Mouse (Mus musculus) retina, adult 2 months (tissue): ENCODE data around the gene Skida1.

Experiments used
- DNase-seq: peaks from one replicate; pipeline ENCODE4 v3.0.0-alpha.2; 2012; ENCODE audit warnings: low read depth, low spot score

Skida1 gene

GRCm38 (mm10) chr2:18040347-18041160 lies 8.3 kb downstream of the Skida1 start:
- DNase-seq, result no peak

GRCm38 (mm10) chr2:18039566-18040290 lies 9.1 kb downstream of the Skida1 start:
- DNase-seq, result no peak

GRCm38 (mm10) chr2:18038895-18039371 lies 9.9 kb downstream of the Skida1 start:
- no peak for DNase-seq

GRCm38 (mm10) chr2:18038141-18038752 lies 10.6 kb downstream of the Skida1 start:
- no peak for DNase-seq

GRCm38 (mm10) chr2:18037491-18037890 lies 11.4 kb downstream of the Skida1 start, which contains the start of gene A930004D18Rik:
Gene A930004D18Rik, minus strand, starts transcription at chr2:18037737.
- DNase-seq, result peak; percentile 76

- DNase-seq, result no peak
Measured at GRCm38 (mm10) chr2:18034371-18035250, 14.2 kb downstream of the Skida1 start.

- DNase-seq, result no peak
Measured at GRCm38 (mm10) chr2:18033166-18034108, 15.4 kb downstream of the Skida1 start.

- no peak for DNase-seq
Measured at GRCm38 (mm10) chr2:18032538-18032895, 16.3 kb downstream of the Skida1 start.

GRCm38 (mm10) chr2:18031831-18032537 lies 16.9 kb downstream of the Skida1 start:
- no peak for DNase-seq

GRCm38 (mm10) chr2:18031271-18031821 lies 17.5 kb downstream of the Skida1 start:
- no peak for DNase-seq

GRCm38 (mm10) chr2:18030581-18030980 lies 18.3 kb downstream of the Skida1 start:
- DNase-seq, result no peak

GRCm38 (mm10) chr2:18029656-18030055 lies 19.2 kb downstream of the Skida1 start:
- DNase-seq, result no peak

- DNase-seq, result no peak
Measured at GRCm38 (mm10) chr2:18028140-18029021, 20.5 kb downstream of the Skida1 start.

- DNase-seq, result peak; percentile 85
Measured at GRCm38 (mm10) chr2:18027448-18028139, 21.3 kb downstream of the Skida1 start.

GRCm38 (mm10) chr2:18026116-18026947 lies 22.5 kb downstream of the Skida1 start:
- DNase-seq, result no peak

GRCm38 (mm10) chr2:18025781-18026115 lies 23.1 kb downstream of the Skida1 start:
- DNase-seq, result no peak

- DNase-seq, result no peak
Measured at GRCm38 (mm10) chr2:18025116-18025515, 23.7 kb downstream of the Skida1 start.
